Mouse (Mus musculus): ENCODE measurements at regions not wholly inside any gene's neighbourhood (a gene's known extent, or its start where the extent isn't known, plus 50 kb on each side); places are given as distances from the start of the nearest gene placed in this dataset.

- Histone ChIP-seq H3K27me3 (ENCODE audit: control insufficient read depth, insufficient read depth, low read length) (no peaks in the 10 kb centered on the region), H3K4me3 (ENCODE audit: low read depth, low read length) (no peak overlapping the region), H3K9me3 (ENCODE audit: control insufficient read depth, low read length) (no peaks in the 10 kb centered on the region), H3K4me2 (no peak overlapping the region), H3K9ac (ENCODE audit: low read length) (no peak overlapping the region), H3K27ac (ENCODE audit: low read depth, low read length) (no peak overlapping the region), H3K4me1 (ENCODE audit: control insufficient read depth, insufficient read depth, low read length) (no peaks in the 10 kb centered on the region), H3K36me3 (ENCODE audit: control insufficient read depth, insufficient read depth, low read length) (no peaks in the 10 kb centered on the region)
- 92% methylated on average over 1 of the region's 1 CpGs for WGBS
- ATAC-seq (ENCODE audit: low FRiP score): no peak
- peak; percentile 65 for DNase-seq (ENCODE audit: low spot score, missing footprints)
Observed at GRCm38 (mm10) chr3:17772886-17773285, 175.3 kb upstream of the Cypt12 start.

DNA sequence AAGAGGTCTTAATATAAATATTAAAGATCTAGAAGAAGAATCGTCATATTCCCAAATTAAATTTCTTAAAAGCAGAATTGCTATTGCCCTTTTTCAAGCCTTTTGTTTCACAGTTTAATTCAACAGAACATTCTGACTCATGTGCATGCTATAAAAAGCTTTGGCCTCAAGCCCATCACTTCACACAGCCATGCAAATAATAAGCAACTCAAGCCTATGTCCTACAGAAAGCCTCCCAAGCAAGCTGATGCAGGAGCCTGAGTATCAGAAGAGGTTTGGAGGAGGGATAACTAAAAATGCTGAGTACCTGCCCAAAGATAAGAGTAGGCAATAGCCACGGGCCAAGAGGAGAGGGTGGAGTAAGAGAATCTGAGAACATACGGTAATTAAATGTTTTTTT, 169.1 kb upstream of the Cypt12 start:
- ATAC-seq (ENCODE audit: low FRiP score) (no peak), DNase-seq (ENCODE audit: low spot score, missing footprints) (peak; percentile 10)
- no peaks in the 10 kb centered on the region for H3K9me3 ChIP-seq (ENCODE audit: control insufficient read depth, low read length)
- H3K9ac ChIP-seq (ENCODE audit: low read length): no peak overlapping the region
- WGBS: 85% methylated on average over 3 of the region's 3 CpGs
- H3K27me3 ChIP-seq (ENCODE audit: control insufficient read depth, insufficient read depth, low read length): no peaks in the 10 kb centered on the region
- H3K4me3 ChIP-seq (ENCODE audit: low read depth, low read length): no peak overlapping the region
- H3K36me3 ChIP-seq (ENCODE audit: control insufficient read depth, insufficient read depth, low read length): no peaks in the 10 kb centered on the region
- H3K27ac ChIP-seq (ENCODE audit: low read depth, low read length): no peak overlapping the region
- H3K4me2 ChIP-seq: no peak overlapping the region
- H3K4me1 ChIP-seq (ENCODE audit: control insufficient read depth, insufficient read depth, low read length): peaks cover 7% of the 10 kb centered on the region

DNA sequence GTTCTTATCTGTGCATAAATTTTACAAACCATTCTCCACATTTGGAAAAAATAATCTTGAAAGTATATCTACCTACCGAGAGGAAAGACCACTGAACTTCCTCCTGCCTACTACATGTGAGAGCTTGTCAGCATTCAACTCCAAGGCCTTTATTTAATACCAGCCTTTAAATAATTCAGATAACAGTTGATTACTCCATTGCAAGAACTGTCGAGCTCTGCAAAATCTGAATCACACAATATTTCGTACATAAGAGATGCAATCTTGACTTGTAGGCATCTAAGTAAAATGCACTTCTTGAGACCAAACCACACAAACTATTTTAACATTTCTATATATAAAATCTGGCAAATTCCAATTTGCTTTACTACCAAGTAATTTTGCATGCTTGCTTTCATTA, 164.1 kb upstream of the Cypt12 start:
- Histone ChIP-seq H3K27me3 (ENCODE audit: control insufficient read depth, insufficient read depth, low read length) (no peaks in the 10 kb centered on the region), H3K9ac (ENCODE audit: low read length) (peak overlapping the region; percentile 65), H3K27ac (ENCODE audit: low read depth, low read length) (peak overlapping the region; percentile 68), H3K36me3 (ENCODE audit: control insufficient read depth, insufficient read depth, low read length) (no peaks in the 10 kb centered on the region), H3K4me1 (ENCODE audit: control insufficient read depth, insufficient read depth, low read length) (peaks cover 20% of the 10 kb centered on the region), H3K4me2 (peak overlapping the region; percentile 85), H3K9me3 (ENCODE audit: control insufficient read depth, low read length) (no peaks in the 10 kb centered on the region), H3K4me3 (ENCODE audit: low read depth, low read length) (peak overlapping the region; percentile 35)
- ATAC-seq (ENCODE audit: low FRiP score) (no peak), DNase-seq (ENCODE audit: low spot score, missing footprints) (no peak)
- WGBS: 21% methylated on average over 3 of the region's 3 CpGs

DNA sequence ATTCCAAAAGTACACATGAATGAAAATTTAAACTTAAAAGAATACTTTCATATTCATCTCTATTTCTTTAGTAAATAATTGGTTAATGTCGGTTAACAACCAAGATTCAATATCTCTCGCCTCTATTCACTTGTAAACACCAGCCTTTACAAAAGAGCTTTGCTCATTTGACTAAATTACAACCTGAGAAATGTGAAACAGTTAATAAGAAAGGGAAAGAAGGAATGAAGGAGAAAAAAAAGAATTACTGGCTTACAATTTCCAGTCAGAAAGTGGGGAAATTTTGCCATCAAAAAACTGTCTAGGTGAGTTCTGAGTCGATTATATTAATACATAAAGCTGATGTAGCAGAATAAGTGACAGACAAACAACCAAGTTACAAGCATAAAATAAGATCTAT, 163.6 kb upstream of the Cypt12 start:
- Histone ChIP-seq H3K36me3 (ENCODE audit: control insufficient read depth, insufficient read depth, low read length) (no peaks in the 10 kb centered on the region), H3K27me3 (ENCODE audit: control insufficient read depth, insufficient read depth, low read length) (no peaks in the 10 kb centered on the region), H3K9me3 (ENCODE audit: control insufficient read depth, low read length) (no peaks in the 10 kb centered on the region), H3K4me2 (peak overlapping the region; percentile 85), H3K4me3 (ENCODE audit: low read depth, low read length) (peak overlapping the region; percentile 48), H3K4me1 (ENCODE audit: control insufficient read depth, insufficient read depth, low read length) (peaks cover 20% of the 10 kb centered on the region), H3K9ac (ENCODE audit: low read length) (no peak overlapping the region; the same call in 1 of the 2 replicates), H3K27ac (ENCODE audit: low read depth, low read length) (peak overlapping the region; percentile 100)
- DNase-seq (ENCODE audit: low spot score, missing footprints): peak; percentile 90
- WGBS: 8% methylated on average over 3 of the region's 3 CpGs
- no peak for ATAC-seq (ENCODE audit: low FRiP score)

- Histone ChIP-seq H3K27me3 (ENCODE audit: control insufficient read depth, insufficient read depth, low read length) (no peaks in the 10 kb centered on the region), H3K36me3 (ENCODE audit: control insufficient read depth, insufficient read depth, low read length) (no peaks in the 10 kb centered on the region), H3K4me2 (peak overlapping the region; percentile 85), H3K27ac (ENCODE audit: low read depth, low read length) (peak overlapping the region; percentile 100), H3K9me3 (ENCODE audit: control insufficient read depth, low read length) (no peaks in the 10 kb centered on the region), H3K4me3 (ENCODE audit: low read depth, low read length) (peak overlapping the region; percentile 48), H3K4me1 (ENCODE audit: control insufficient read depth, insufficient read depth, low read length) (peaks cover 20% of the 10 kb centered on the region), H3K9ac (ENCODE audit: low read length) (peak overlapping the region; percentile 100)
- ATAC-seq (ENCODE audit: low FRiP score) (peak; percentile 80), DNase-seq (ENCODE audit: low spot score, missing footprints) (peak; percentile 98)
- WGBS: 1% methylated on average over 21 of the region's 21 CpGs
Observed at GRCm38 (mm10) chr3:17785106-17786022, 162.8 kb upstream of the Cypt12 start.

DNA sequence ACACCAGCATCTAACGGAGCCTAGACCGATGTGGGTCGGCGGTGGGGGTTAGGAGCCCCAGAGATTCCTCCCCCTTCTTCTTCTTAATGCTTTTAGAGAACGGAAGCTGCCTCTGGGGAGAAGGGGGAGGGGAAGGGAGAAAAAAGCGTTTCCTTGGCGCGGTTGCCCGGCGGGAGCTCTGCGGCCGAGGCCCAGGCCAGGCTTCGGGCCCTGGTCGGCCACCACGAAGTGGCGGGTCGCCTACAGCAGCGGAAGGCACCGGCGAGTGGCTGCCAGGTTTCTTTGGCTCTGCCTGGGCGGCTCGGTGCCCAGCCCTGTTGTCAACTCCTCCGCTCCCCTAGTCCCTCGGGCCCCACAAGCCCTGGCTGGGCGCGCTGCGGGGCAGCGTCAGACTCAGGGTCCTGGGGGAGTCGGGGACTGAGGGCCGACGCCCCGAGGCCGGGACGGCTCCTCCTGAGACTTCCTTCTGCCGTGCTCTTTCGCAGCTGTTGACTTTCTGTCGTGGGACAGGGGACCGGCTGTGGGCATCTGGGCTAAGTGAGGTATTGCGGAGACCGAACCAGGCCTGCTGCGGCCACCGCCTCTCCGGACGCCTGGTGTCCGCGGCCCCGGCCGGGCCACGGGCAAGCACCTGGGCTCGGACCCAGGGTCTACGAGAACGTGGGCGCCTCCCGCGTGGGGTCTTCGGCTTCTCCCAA, 162.0 kb upstream of the Cypt12 start:
- under 1% methylated on average over 56 of the region's 56 CpGs for WGBS
- ATAC-seq (ENCODE audit: low FRiP score): peak; percentile 80
- DNase-seq (ENCODE audit: low spot score, missing footprints): peak; percentile 96
- Histone ChIP-seq H3K4me3 (ENCODE audit: low read depth, low read length) (peak overlapping the region; percentile 48), H3K9me3 (ENCODE audit: control insufficient read depth, low read length) (no peaks in the 10 kb centered on the region), H3K4me1 (ENCODE audit: control insufficient read depth, insufficient read depth, low read length) (peaks cover 13% of the 10 kb centered on the region), H3K27me3 (ENCODE audit: control insufficient read depth, insufficient read depth, low read length) (no peaks in the 10 kb centered on the region), H3K9ac (ENCODE audit: low read length) (peak overlapping the region; percentile 100), H3K36me3 (ENCODE audit: control insufficient read depth, insufficient read depth, low read length) (no peaks in the 10 kb centered on the region), H3K27ac (ENCODE audit: low read depth, low read length) (peak overlapping the region; percentile 100), H3K4me2 (peak overlapping the region; percentile 85)

GRCm38 (mm10) chr3:17786721-17787442, 161.3 kb upstream of the Cypt12 start:
- Histone ChIP-seq H3K4me2 (peak overlapping the region; percentile 85), H3K27ac (ENCODE audit: low read depth, low read length) (peak overlapping the region; percentile 100), H3K27me3 (ENCODE audit: control insufficient read depth, insufficient read depth, low read length) (no peaks in the 10 kb centered on the region), H3K4me1 (ENCODE audit: control insufficient read depth, insufficient read depth, low read length) (peaks cover 13% of the 10 kb centered on the region), H3K36me3 (ENCODE audit: control insufficient read depth, insufficient read depth, low read length) (no peaks in the 10 kb centered on the region), H3K9ac (ENCODE audit: low read length) (peak overlapping the region; percentile 100), H3K4me3 (ENCODE audit: low read depth, low read length) (peak overlapping the region; percentile 48), H3K9me3 (ENCODE audit: control insufficient read depth, low read length) (no peaks in the 10 kb centered on the region)
- ATAC-seq (ENCODE audit: low FRiP score): peak; percentile 67
- DNase-seq (ENCODE audit: low spot score, missing footprints): peak; percentile 97
- WGBS: 0% methylated on average over 34 of the region's 35 CpGs

- H3K9ac ChIP-seq (ENCODE audit: low read length): peak overlapping the region; percentile 100
- no peaks in the 10 kb centered on the region for H3K36me3 ChIP-seq (ENCODE audit: control insufficient read depth, insufficient read depth, low read length)
- peak overlapping the region; percentile 85 for H3K4me2 ChIP-seq
- peak overlapping the region; percentile 48 for H3K4me3 ChIP-seq (ENCODE audit: low read depth, low read length)
- peaks cover 13% of the 10 kb centered on the region for H3K4me1 ChIP-seq (ENCODE audit: control insufficient read depth, insufficient read depth, low read length)
- 3% methylated on average over 18 of the region's 18 CpGs for WGBS
- peak overlapping the region; percentile 100 for H3K27ac ChIP-seq (ENCODE audit: low read depth, low read length)
- ATAC-seq (ENCODE audit: low FRiP score) (no peak), DNase-seq (ENCODE audit: low spot score, missing footprints) (peak; percentile 94)
- H3K9me3 ChIP-seq (ENCODE audit: control insufficient read depth, low read length): no peaks in the 10 kb centered on the region
- no peaks in the 10 kb centered on the region for H3K27me3 ChIP-seq (ENCODE audit: control insufficient read depth, insufficient read depth, low read length)
Observed at GRCm38 (mm10) chr3:17787443-17788333, 160.5 kb upstream of the Cypt12 start.

Measured in midbrain, embryonic 11.5 days (tissue).